Mouse (Mus musculus) limb, embryonic 13.5 days (tissue): ENCODE measurements around the gene Sf3b3. TPM values are rescaled to one million over a fixed set of nuclear protein-coding genes. Genes with fewer than 3 reads are reported as not detected.
"Not testable (repeated sequence)": the region's sequence is repeated elsewhere in the genome, so short reads cannot be mapped to it uniquely, and the experiment has no call there.

Experiments used
- ATAC-seq: fragments of 200-750 bp; cut with Nextera tagmentation; 2 replicates; pipeline ENCODE4 v1.8.0; 2017; ENCODE audit warnings: low read depth, moderate number of reproducible peaks, moderate TSS enrichment; ENCODE audit not compliant: low FRiP score
- H3K27ac ChIP-seq: fragments of 300-500 bp; sonication (generic); 2 replicates; pipeline ENCODE4 v1.5.1; 2015; ENCODE audit warnings: inconsistent platforms, mild to moderate bottlenecking, moderate library complexity
- H3K27me3 ChIP-seq: fragments of 300-500 bp; sonication (generic); 2 replicates; pipeline ENCODE4 v1.6.1; 2015; ENCODE audit warnings: mild to moderate bottlenecking, inconsistent platforms
- H3K36me3 ChIP-seq: fragments of 300-500 bp; sonication (generic); 2 replicates; pipeline ENCODE4 v1.6.1; 2015; ENCODE audit warnings: inconsistent platforms, mild to moderate bottlenecking, moderate library complexity
- H3K4me1 ChIP-seq: fragments of 300-500 bp; sonication (generic); 2 replicates; pipeline ENCODE4 v1.6.1; 2015; ENCODE audit warnings: inconsistent platforms
- H3K4me2 ChIP-seq: fragments of 300-500 bp; sonication (generic); replicated peaks from 2 replicates; pipeline ENCODE4 v1.6.1; 2015; ENCODE audit warnings: inconsistent platforms, mild to moderate bottlenecking, moderate library complexity
- H3K4me3 ChIP-seq: fragments of 300-500 bp; sonication (generic); 2 replicates; pipeline ENCODE4 v1.5.1; 2015; ENCODE audit warnings: moderate library complexity, mild to moderate bottlenecking, inconsistent platforms
- H3K9ac ChIP-seq: fragments of 300-500 bp; sonication (generic); 2 replicates; pipeline ENCODE4 v1.6.1; 2015; ENCODE audit warnings: mild to moderate bottlenecking, inconsistent platforms
- H3K9me3 ChIP-seq: fragments of 300-500 bp; sonication (generic); 2 replicates; pipeline ENCODE4 v1.6.1; 2016; ENCODE audit warnings: inconsistent platforms
- WGBS: fragments of 180-500 bp; shearing (Covaris S2); methylation state at CpG from one replicate; pipeline ENCODE4 v1.1.7; 2015; 5-methylcytosine and 5-hydroxymethylcytosine counted together
- polyA plus RNA-seq: library from polyadenylated mRNA; unstranded; fragments of >200 nt; fragmentation: Nextera tagmentation; extraction: Ambion mirVana; gene quantifications from 2 replicates; pipeline ENCODE4 v1.2.1, GENCODE M21; 2015

The Sf3b3 gene
- polyA plus RNA-seq, 1 experiment from 2014 or later = 171 TPM

DNA sequence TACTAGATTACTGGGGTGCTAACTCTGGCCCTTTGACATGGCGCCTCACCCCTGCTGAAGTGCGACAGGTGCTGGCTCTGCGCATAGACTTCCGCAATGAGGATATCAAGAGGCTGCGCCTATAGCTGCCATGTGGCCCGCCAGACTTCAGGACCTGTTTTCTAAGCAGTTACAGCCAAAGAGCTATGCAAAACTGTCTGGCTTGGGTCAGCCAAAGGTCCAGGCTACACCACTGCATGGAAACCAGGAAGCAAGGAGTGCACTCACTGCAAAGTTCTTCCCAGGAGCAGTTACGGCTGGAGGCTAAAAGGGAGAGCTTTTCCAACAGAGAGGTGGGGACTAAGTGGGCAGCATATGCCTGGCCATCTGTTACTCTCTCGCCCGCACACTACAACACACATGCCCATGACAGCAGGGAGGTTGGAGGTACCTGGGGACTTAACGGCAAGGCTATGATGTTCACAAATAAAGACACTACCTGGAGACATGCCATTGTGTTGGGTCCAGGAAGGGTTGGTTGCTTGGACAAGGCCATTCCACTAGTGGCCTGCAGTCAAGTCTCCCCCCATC is 35.2 kb upstream of the Sf3b3 start:
- H3K4me1 ChIP-seq = no peaks in the 10 kb centered on the region
- whole genome bisulfite sequencing = 92% methylated on average over 10 of the region's 10 CpGs
- peaks cover 95% of the 10 kb centered on the region for H3K36me3 ChIP-seq
- no peak for ATAC-seq
- H3K9me3 ChIP-seq = no peaks in the 10 kb centered on the region
- no peak overlapping the region for H3K4me3 ChIP-seq
- no peaks in the 10 kb centered on the region for H3K27me3 ChIP-seq
- no peak overlapping the region for H3K27ac ChIP-seq
- H3K4me2 ChIP-seq = no peak overlapping the region
- H3K9ac ChIP-seq = no peak overlapping the region

DNA sequence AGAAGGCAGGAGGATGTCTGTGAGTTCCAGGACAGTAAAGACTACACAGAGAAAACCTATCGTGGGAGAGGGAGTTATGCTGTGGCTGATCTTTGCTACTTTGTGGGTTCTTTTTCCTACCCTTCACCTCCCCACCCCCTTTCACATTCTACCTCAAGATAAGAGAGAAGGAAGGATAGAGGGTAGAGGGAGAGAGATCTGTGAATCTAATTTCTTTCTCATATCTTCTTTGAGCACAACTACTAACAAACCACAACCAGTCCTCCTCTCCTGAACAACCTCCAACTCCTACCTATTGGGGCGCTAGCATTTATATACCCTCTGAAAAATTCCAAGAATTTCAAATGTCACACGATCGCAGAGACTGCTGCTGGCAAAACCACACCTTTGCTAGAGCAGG is 31.3 kb upstream of the Sf3b3 start:
- H3K4me2 ChIP-seq = no peak overlapping the region
- no peak for ATAC-seq
- no peak overlapping the region for H3K27ac ChIP-seq
- H3K9me3 ChIP-seq = no peaks in the 10 kb centered on the region
- H3K4me1 ChIP-seq = no peaks in the 10 kb centered on the region
- no peak overlapping the region for H3K4me3 ChIP-seq
- H3K27me3 ChIP-seq = no peaks in the 10 kb centered on the region
- WGBS = 82% methylated on average over 4 of the region's 4 CpGs
- peaks cover 99% of the 10 kb centered on the region for H3K36me3 ChIP-seq
- no peak overlapping the region for H3K9ac ChIP-seq

DNA sequence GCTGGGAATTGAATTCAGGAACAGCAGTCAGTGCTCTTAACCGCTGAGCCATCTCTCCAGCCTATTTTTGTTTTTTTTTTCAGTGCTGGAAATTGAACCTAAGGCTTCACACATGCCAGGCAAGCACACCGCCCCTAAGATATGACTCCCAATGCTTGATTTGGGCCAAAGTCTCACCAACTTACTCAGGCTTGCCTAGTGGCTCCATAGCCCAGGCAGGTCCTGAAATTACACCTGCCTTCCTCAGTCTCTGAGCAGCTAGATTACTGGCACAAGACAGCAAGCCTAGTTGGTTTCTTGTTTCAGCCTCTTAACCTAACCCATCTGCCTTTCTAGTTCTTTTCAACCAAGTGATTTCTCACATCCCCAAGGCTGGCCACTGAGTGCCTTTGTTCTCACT is 23.9 kb upstream of the Sf3b3 start:
- WGBS = 95% methylated on average over 2 of the region's 2 CpGs
- no peaks in the 10 kb centered on the region for H3K27me3 ChIP-seq
- no peak overlapping the region for H3K4me3 ChIP-seq
- H3K4me2 ChIP-seq = no peak overlapping the region
- peaks cover 98% of the 10 kb centered on the region for H3K36me3 ChIP-seq
- no peak overlapping the region for H3K9ac ChIP-seq
- H3K4me1 ChIP-seq = no peaks in the 10 kb centered on the region
- no peak for ATAC-seq
- H3K27ac ChIP-seq = no peak overlapping the region
- H3K9me3 ChIP-seq = no peaks in the 10 kb centered on the region

DNA sequence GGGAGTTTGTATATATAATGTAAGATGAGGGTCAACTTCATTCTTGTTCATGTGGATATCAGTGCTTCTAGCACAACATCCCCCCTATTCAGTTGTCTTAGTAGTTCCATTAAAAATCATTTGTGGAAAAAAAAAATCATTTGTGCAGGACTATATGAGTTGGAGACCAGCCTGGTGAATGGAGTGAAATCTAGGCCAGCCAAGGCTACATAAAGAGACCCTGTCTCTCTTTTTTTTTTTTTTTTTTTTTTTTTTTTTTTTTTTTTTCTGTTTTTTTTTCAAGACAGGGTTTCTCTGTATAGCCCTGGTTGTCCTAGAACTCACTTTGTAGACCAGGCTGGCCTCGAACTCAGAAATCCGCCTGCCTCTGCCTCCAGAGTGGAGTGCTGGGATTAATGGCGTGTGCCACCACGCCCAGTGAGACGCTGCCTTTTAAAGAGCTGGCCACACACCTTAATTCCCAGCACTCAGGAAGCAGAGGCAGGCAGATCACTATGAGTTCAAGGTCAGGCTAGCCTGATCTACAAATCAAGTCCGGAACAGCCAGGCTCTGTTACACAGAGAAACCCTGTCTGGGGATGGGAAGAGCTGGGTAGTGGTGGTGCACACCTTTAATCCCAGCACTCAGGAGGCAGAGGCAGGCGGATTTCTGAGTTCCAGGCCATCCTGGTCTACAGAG is 14.9 kb upstream of the Sf3b3 start:
- ATAC-seq, H3K4me2 ChIP-seq, H3K9ac ChIP-seq, H3K27ac ChIP-seq, H3K4me3 ChIP-seq, H3K9me3 ChIP-seq, H3K27me3 ChIP-seq, H3K4me1 ChIP-seq: not testable (repeated sequence)
- peaks cover 94% of the 10 kb centered on the region for H3K36me3 ChIP-seq
- 97% methylated on average over 7 of the region's 7 CpGs for WGBS

DNA sequence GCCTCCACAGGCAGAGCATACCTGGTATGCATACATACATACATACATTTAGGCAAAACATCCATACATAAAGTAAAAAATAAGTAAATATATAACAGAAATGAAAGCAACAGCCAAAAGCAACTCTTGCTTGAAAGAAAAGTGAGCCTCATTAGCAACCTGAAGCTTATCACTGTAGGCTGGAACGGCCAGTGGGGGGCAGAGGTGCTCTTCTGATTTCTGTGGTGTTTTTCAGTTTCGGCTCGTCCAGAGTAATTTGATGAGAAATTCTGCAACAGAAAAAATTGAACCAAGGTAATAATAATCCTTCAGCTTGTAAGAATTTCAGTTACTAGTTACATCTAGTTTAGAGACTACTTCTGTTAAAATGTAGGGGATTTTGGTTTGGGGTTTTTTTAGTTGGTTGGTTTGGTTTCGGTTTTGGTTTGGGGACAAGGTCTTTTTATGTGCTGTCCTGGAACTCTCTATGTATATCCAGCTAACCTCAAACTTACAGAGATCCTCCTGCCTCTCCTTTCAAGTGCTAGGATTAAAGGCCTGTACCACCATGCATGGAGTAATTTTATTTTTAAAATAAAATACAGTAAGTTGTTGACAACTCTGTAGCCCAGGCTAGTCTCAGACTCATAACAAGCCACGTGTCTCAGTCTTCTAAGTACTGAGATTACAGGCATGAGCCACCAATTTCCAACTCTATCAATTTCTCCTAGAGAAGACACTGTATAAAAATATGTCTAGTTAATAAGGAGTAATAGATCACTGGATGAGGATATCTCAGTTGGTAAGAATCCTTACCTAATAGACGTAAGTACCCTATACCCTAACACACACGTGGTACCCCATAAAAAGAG is 13.3 kb upstream of the Sf3b3 start:
- WGBS = 82% methylated on average over 7 of the region's 7 CpGs
- ATAC-seq = no peak
- H3K4me2 ChIP-seq = no peak overlapping the region
- H3K9ac ChIP-seq = no peak overlapping the region
- no peak overlapping the region for H3K27ac ChIP-seq
- H3K9me3 ChIP-seq = no peaks in the 10 kb centered on the region
- H3K27me3 ChIP-seq = no peaks in the 10 kb centered on the region
- H3K4me3 ChIP-seq = no peak overlapping the region
- no peaks in the 10 kb centered on the region for H3K4me1 ChIP-seq
- peaks cover 94% of the 10 kb centered on the region for H3K36me3 ChIP-seq

DNA sequence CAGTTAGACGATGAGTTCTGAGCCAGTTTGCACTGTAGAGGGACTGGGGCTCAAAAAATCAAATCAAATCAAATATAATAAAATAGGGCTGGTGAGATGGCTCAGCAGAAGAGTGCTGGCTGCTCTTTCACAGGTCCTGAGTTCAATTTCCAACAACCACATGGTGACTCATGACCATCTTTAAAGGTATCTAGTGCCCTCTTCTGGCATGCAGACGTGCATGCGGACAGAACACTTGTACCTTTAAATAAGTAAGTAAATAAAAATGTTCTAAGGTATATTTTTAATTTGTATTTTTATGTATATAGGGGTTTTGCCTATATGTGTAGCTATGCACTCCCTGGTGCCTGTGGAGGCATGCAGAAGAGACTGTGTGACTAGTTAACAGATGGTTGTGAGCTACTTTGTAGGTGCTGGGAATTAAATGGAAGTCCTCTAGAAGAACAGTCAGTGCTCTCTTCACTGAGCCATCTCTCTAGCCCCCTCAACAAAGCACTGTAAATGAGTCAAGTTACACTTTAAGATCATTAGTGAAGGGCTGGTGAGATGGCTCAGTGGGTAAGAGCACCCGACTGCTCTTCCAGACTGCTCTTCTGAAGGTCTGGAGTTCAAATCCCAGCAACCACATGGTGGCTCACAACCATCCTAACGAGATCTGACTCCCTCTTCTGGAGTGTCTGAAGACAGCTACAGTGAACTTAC is 10.3 kb upstream of the Sf3b3 start:
- H3K27me3 ChIP-seq = no peaks in the 10 kb centered on the region
- ATAC-seq = no peak
- WGBS = 88% methylated on average over 5 of the region's 5 CpGs
- peaks cover 94% of the 10 kb centered on the region for H3K36me3 ChIP-seq
- H3K27ac ChIP-seq = no peak overlapping the region
- no peak overlapping the region for H3K4me2 ChIP-seq
- no peak overlapping the region for H3K4me3 ChIP-seq
- no peak overlapping the region for H3K9ac ChIP-seq
- H3K4me1 ChIP-seq = no peaks in the 10 kb centered on the region
- no peaks in the 10 kb centered on the region for H3K9me3 ChIP-seq

DNA sequence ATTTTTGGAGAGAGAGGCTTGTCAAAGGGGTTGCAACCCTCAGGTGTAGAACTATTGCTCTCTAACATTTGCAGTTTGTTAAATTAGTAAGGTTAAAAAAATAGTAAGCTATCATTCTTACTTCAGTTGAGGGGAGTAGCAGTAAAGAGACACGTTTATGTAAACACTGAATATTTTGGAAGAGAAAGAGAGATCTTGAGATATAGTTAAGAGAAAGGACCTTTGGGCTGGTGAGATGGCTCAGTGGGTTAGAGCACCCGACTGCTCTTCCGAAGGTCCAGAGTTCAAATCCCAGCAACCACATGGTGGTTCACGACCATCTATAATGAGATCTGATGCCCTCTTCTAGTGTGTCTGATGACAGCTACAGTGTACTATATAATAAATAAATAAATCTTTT is 9.5 kb upstream of the Sf3b3 start:
- not testable (repeated sequence) for H3K4me3 ChIP-seq, H3K9ac ChIP-seq, ATAC-seq, H3K4me2 ChIP-seq, H3K4me1 ChIP-seq, H3K9me3 ChIP-seq, H3K27ac ChIP-seq, H3K27me3 ChIP-seq
- H3K36me3 ChIP-seq = peaks cover 96% of the 10 kb centered on the region
- 93% methylated on average over 4 of the region's 4 CpGs for WGBS

DNA sequence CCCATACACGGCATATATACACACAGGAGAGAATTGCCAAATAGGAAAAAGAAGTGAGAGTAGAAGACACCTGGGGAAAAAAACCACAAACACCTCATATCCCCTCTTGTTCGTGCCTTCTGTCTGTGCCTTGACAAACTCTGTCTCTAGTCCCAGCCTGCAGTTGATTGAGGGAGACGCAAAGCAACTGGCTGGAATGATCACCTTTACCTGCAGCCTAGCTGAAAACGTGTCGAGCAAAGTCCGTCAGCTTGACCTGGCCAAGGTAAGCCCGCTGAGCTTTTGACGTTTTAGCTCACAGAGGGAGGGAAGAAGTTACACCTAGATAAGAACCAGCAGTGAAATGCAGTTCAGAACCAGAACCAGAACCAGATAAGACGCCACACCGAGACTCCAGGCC is 4.6 kb upstream of the Sf3b3 start:
- Histone ChIP-seq H3K27ac (no peak overlapping the region), H3K4me1 (peaks cover 11% of the 10 kb centered on the region), H3K9me3 (no peaks in the 10 kb centered on the region), H3K9ac (no peak overlapping the region), H3K36me3 (peaks cover 68% of the 10 kb centered on the region), H3K4me2 (no peak overlapping the region), H3K27me3 (no peaks in the 10 kb centered on the region), H3K4me3 (no peak overlapping the region)
- 93% methylated on average over 10 of the region's 10 CpGs for WGBS
- no peak for ATAC-seq

DNA sequence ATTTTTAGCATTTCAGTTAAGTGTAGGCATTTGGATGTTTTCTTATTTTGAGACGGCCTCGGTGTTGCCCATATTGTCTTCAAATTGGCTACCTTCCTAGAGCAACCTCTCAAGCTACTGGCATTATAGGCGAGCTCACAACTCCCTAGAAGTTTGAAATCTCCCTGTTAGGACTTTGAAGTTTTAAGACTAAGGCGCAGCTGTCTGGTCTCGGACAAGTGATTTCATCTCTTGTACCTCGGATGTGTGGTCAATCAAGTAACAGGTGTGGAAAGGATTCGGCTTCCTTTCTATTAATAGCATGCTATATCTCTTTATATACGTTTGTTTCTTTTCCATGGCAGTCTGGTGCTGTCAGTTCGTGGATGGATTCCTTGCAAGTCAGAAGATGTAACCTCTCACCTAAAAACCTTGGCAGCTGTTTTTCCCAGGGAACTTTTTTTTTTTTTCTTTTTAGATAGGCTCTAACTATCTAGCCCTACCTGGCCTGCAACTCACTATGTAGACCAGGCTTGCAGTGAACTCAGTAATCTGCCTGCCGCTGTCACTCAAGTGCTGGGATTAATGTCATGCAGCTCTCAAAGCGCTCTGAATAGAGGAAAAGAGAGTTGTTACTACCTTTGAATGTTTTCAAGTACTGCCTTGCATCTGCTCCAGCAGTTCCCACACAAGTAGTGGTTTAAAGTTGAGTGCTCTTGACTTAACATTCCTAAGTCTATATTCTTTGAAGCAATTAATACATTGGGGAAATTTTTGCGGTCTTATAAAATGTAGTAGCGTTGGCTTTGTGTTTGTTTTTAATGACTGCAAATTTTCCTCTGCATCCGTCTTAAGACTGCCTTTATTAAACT is 1.3 kb upstream of the Sf3b3 start:
- WGBS = 56% methylated on average over 14 of the region's 14 CpGs

DNA sequence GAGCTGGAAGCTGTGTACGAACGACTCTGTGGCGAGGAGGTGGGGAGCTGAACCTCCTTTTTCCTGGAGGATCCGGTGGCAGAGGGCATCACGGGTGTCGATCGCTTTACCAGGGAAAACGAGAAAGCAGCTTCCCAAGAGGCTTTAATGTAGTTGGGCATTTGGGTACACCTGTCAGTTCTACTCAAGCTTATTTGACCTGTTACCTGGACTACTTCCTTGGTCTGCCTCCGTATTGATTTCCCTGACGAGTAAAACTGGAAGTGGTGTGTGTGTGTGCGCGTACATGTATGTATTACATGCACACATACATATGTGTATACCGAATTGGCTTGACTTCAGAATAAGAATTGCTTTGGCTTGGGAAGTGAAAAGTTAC is 573 bp upstream of the Sf3b3 start:
- Histone ChIP-seq H3K27me3 (no peaks in the 10 kb centered on the region), H3K4me2 (peak overlapping the region; percentile 92), H3K4me1 (peaks cover 30% of the 10 kb centered on the region), H3K4me3 (peak overlapping the region; percentile 89), H3K27ac (no peak overlapping the region; the same call in 1 of the 2 replicates), H3K9me3 (no peaks in the 10 kb centered on the region), H3K36me3 (peaks cover 56% of the 10 kb centered on the region), H3K9ac (peak overlapping the region; percentile 86)
- 2% methylated on average over 13 of the region's 13 CpGs for WGBS
- ATAC-seq = no peak

More for the DNA sequence above, 1.3 kb upstream of the Sf3b3 start:
- Histone ChIP-seq H3K27ac (no peak overlapping the region), H3K4me1 (peaks cover 30% of the 10 kb centered on the region), H3K27me3 (no peaks in the 10 kb centered on the region), H3K9me3 (no peaks in the 10 kb centered on the region), H3K9ac (peak overlapping the region; percentile 86), H3K4me2 (peak overlapping the region; percentile 92), H3K36me3 (peaks cover 56% of the 10 kb centered on the region), H3K4me3 (peak overlapping the region; percentile 89)
- no peak for ATAC-seq

DNA sequence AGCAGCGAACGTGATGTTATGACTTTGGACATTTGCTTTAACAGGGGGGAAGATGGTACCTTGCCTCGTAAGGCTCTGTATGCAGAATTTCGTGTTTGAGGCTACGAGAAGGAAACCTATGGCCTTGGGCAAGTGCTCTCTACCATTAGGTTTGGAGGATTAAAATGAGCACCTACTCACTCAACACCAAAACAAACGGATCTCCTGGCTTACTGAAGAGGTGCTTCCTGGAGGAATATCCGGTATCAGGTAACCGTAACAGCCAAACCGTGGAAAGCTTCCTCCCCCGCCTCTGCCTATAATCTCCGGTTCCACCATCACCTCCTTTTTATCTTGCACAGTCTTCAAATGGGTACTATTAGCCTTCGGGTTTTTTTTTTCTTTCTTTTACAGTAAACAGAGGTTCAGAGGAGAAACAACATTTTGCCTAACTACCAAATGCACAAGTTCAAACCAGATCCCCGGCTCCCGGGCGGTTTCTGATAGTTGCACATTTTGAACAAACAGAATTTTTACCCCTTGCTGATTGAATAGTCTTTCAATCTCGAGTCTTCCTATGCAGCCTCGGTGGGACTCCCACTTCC is 674 bp downstream of the Sf3b3 start:
- peaks cover 53% of the 10 kb centered on the region for H3K36me3 ChIP-seq
- H3K9ac ChIP-seq = peak overlapping the region; percentile 97
- peak overlapping the region; percentile 92 for H3K4me2 ChIP-seq
- peaks cover 30% of the 10 kb centered on the region for H3K4me1 ChIP-seq
- no peaks in the 10 kb centered on the region for H3K27me3 ChIP-seq
- peak overlapping the region; percentile 89 for H3K4me3 ChIP-seq
- no peaks in the 10 kb centered on the region for H3K9me3 ChIP-seq
- H3K27ac ChIP-seq = peak overlapping the region; percentile 90; the same call in 1 of the 2 replicates
- WGBS = 8% methylated on average over 17 of the region's 17 CpGs
- ATAC-seq = no peak
